Mouse (Mus musculus) neural tube, embryonic 14.5 days (tissue): ENCODE results near the gene Gpr176. TPM values are rescaled to one million over a fixed set of nuclear protein-coding genes. Genes with fewer than 3 reads are reported as not detected.

ENCODE experiments used
- microRNA-seq: library from miRNA; unstranded; fragments of <30 nt; microRNA quantifications from one replicate; pipeline ENCODE4, GENCODE M21; 2016
- polyA plus RNA-seq: library from polyadenylated mRNA; unstranded; fragments of >200 nt; fragmentation: Nextera tagmentation; extraction: Ambion mirVana; gene quantifications from 2 replicates; pipeline ENCODE4 v1.2.1, GENCODE M21; 2014

Gpr176 gene
- polyA plus RNA-seq, 1 experiment from 2014 or later: 7.9 TPM

Small RNA genes lying within 50 kb of the gene (microRNA-seq; reads per million reads assigned to microRNA genes)
- not detected for gene Gm22800

Other genes starting within 250 kb of the Gpr176 start
- gene Fsip1, start 116.5 kb downstream of the Gpr176 start, polyA plus RNA-seq: 2.4 and 3.4 TPM in 2 replicates
- gene Eif2ak4, start 15.2 kb upstream of the Gpr176 start, polyA plus RNA-seq: 10.1 and 10.4 TPM in 2 replicates
- 331 and 342 TPM in 2 replicates for gene Srp14, start 106.3 kb upstream of the Gpr176 start, polyA plus RNA-seq
- gene Bmf, start 176.3 kb upstream of the Gpr176 start, polyA plus RNA-seq: 0.99 and 2.2 TPM in 2 replicates
- 4.3 and 8.8 TPM in 2 replicates for gene Bub1b, start 224.8 kb upstream of the Gpr176 start, polyA plus RNA-seq